ENCODE assay signal across 25 mouse cellular contexts in genomic region chr8:93221896-93222295, GRCm38 (mm10). TPM values are rescaled to one million over a fixed set of nuclear protein-coding genes. Genes with fewer than 3 reads are reported as not detected.
DNase-seq lines count a peak whose midpoint lies in the region; ATAC-seq and TF ChIP-seq lines count a peak whose summit lies in the region.
"Had no signal": no experiment of that assay in that cellular context is flagged by ENCODE, and none has a peak within 500 bp of the region (broad histone marks: within the 10 kb centered on the region; RNA-seq: fewer than 3 reads in every experiment).

No protein-coding gene starts in this region.

- no peaks in the 10 kb centered on the region for H3K9me3 ChIP-seq in kidney, embryonic 15.5 days (replicated peaks)
- H3K9me3 ChIP-seq: embryonic facial prominence, embryonic 13.5 days; embryonic facial prominence, embryonic 15.5 days; forebrain, embryonic 10.5 days; forebrain, embryonic 12.5 days had no signal

- H3K4me1 ChIP-seq in kidney, adult 2 months (ENCODE audit: control insufficient read depth, insufficient read depth, low read length) = peaks cover 3% of the 10 kb centered on the region; the same call in 1 of the 2 replicates
- H3K4me1 ChIP-seq in kidney, embryonic 15.5 days = no peaks in the 10 kb centered on the region
- H3K4me1 ChIP-seq: embryonic facial prominence, embryonic 13.5 days; embryonic facial prominence, embryonic 15.5 days; forebrain, embryonic 10.5 days; forebrain, embryonic 12.5 days had no signal

- H3K27ac ChIP-seq in kidney, adult 2 months (ENCODE audit: insufficient read depth, low read depth, low read length) = peak overlapping the region; percentile 72
- no peak overlapping the region for H3K27ac ChIP-seq in kidney, embryonic 15.5 days
- H3K27ac ChIP-seq: embryonic facial prominence, embryonic 13.5 days; embryonic facial prominence, embryonic 15.5 days; forebrain, embryonic 10.5 days; forebrain, embryonic 12.5 days had no signal

- ATAC-seq in kidney, embryonic 15.5 days (replicated peaks; ENCODE audit: low FRiP score) = no peak
- ATAC-seq: forebrain, embryonic 14.5 days had no signal

- TF ChIP-seq POLR2A in kidney, adult 2 months (IDR thresholded peaks at IDR 0.05; ENCODE audit: low read depth, low read length) = no peak

- no peak overlapping the region for H3K4me3 ChIP-seq in kidney, adult 2 months (ENCODE audit: insufficient read depth, low read depth, low read length)
- no peak overlapping the region for H3K4me3 ChIP-seq in kidney, embryonic 15.5 days (replicated peaks)
- H3K4me3 ChIP-seq: embryonic facial prominence, embryonic 13.5 days; embryonic facial prominence, embryonic 15.5 days; erythroblast, embryonic 14.5 days; forebrain, embryonic 10.5 days; forebrain, embryonic 12.5 days had no signal

- DNase-seq in kidney, adult 2 months = peak; percentile 64
- DNase-seq in kidney, adult 18-20 months = no peak
- peak; percentile 71 for DNase-seq in kidney, adult 9 months
- DNase-seq in kidney, postnatal 36 days = peak; percentile 41 to 44
- DNase-seq in kidney, postnatal 10 days = no peak
- DNase-seq: adrenal gland, adult 2 months; adrenal gland, postnatal 10 days; adrenal gland, postnatal 25 days; cerebellum, adult 11 months; cerebellum, adult 18-20 months; cerebellum, adult 8-10 months; cerebellum, adult 9-11 months; cerebellum, postnatal 14 days; cerebellum, postnatal 36 days; embryo, embryonic 11 days had no signal

- 32% methylated on average over 3 of the region's 3 CpGs for WGBS in kidney, adult 2 months
- WGBS in kidney, embryonic 15.5 days = 77% methylated on average over 3 of the region's 3 CpGs

- H3K4me2 ChIP-seq in kidney, embryonic 15.5 days = no peak overlapping the region
- H3K4me2 ChIP-seq: embryonic facial prominence, embryonic 13.5 days; embryonic facial prominence, embryonic 15.5 days; forebrain, embryonic 12.5 days had no signal

- no peaks in the 10 kb centered on the region for H3K36me3 ChIP-seq in kidney, adult 2 months (ENCODE audit: control insufficient read depth, insufficient read depth, low read length)
- H3K36me3 ChIP-seq in kidney, embryonic 15.5 days = no peaks in the 10 kb centered on the region
- H3K36me3 ChIP-seq: embryonic facial prominence, embryonic 13.5 days; embryonic facial prominence, embryonic 15.5 days; forebrain, embryonic 10.5 days; forebrain, embryonic 12.5 days had no signal

- H3K9ac ChIP-seq in kidney, embryonic 15.5 days = no peak overlapping the region
- H3K9ac ChIP-seq: embryonic facial prominence, embryonic 13.5 days; embryonic facial prominence, embryonic 15.5 days; forebrain, embryonic 12.5 days had no signal

- no peak for TF ChIP-seq CTCF in kidney, adult 2 months (conservative IDR thresholded peaks at IDR 0.05; ENCODE audit: insufficient read depth, insufficient read length, low read depth, low read length)

- no peaks in the 10 kb centered on the region for H3K27me3 ChIP-seq in kidney, adult 2 months (replicated peaks; ENCODE audit: control insufficient read depth, insufficient read depth, low read length)
- no peaks in the 10 kb centered on the region for H3K27me3 ChIP-seq in kidney, embryonic 15.5 days
- H3K27me3 ChIP-seq: embryonic facial prominence, embryonic 13.5 days; embryonic facial prominence, embryonic 15.5 days; forebrain, embryonic 12.5 days had no signal

RNA-seq across cellular contexts. Expression of gene Ces1e, which starts 7.5 kb away (rescaled TPM):
- polyA plus RNA-seq in kidney, adult 2 months (2012; rRNA removed) = 68.2 and 73.0 TPM in 2 replicates
- polyA plus RNA-seq in kidney, embryonic 15.5 days (2015; fragmentation: Nextera tagmentation; extraction: Ambion mirVana) = 0.14 and 0.17 TPM in 2 replicates
- polyA plus RNA-seq: adrenal gland, adult 2 months; brain, embryonic 14.5 days; C2C12; embryonic facial prominence, embryonic 11.5 days; embryonic facial prominence, embryonic 13.5 days; erythroblast, embryonic 14.5 days; forebrain, embryonic 10.5 days; forebrain, embryonic 12.5 days; forebrain, embryonic 14.5 days had no signal

RNA-seq across cellular contexts. Expression of gene Ces1d, which starts 24.3 kb away (rescaled TPM):
- 590 and 687 TPM in 2 replicates for polyA plus RNA-seq in kidney, adult 2 months (2012; rRNA removed)
- polyA plus RNA-seq in kidney, embryonic 15.5 days (2015; fragmentation: Nextera tagmentation; extraction: Ambion mirVana) = 0.36 and 0.48 TPM in 2 replicates
- polyA plus RNA-seq: brain, embryonic 14.5 days; C2C12; erythroblast, embryonic 14.5 days; forebrain, embryonic 14.5 days had no signal

RNA-seq across cellular contexts. Expression of gene Ces1f, which starts 57.7 kb away (rescaled TPM):
- 61.3 and 72.3 TPM in 2 replicates for polyA plus RNA-seq in kidney, adult 2 months (2012; rRNA removed)
- polyA plus RNA-seq in kidney, embryonic 15.5 days (2015; fragmentation: Nextera tagmentation; extraction: Ambion mirVana) = 0.17 TPM in 1 of 2 replicates, not detected in the other
- polyA plus RNA-seq: brain, embryonic 14.5 days; C2C12; embryonic facial prominence, embryonic 11.5 days; embryonic facial prominence, embryonic 13.5 days; embryonic facial prominence, embryonic 15.5 days; erythroblast, embryonic 14.5 days; forebrain, embryonic 10.5 days; forebrain, embryonic 12.5 days; forebrain, embryonic 14.5 days had no signal

Comparison
In these comparisons a context has a peak if more than half of its experiments do, and no peak if none do; other contexts are left out.
1. DNase-seq: peak in kidney, adult 2 months (single experiment), kidney, adult 9 months (single experiment) and kidney, postnatal 36 days (2 of 2); none in kidney, adult 18-20 months (single experiment) and kidney, postnatal 10 days (single experiment).
2. RNA of gene Ces1e, which starts 7.5 kb away (polyA plus RNA-seq): 68.2 to 73.0 TPM in kidney, adult 2 months; 0.14 to 0.17 TPM in kidney, embryonic 15.5 days; every median in the first group is over 10 times any median in the second.
3. RNA of gene Ces1d, which starts 24.3 kb away (polyA plus RNA-seq): 590 to 687 TPM in kidney, adult 2 months; 0.36 to 0.48 TPM in kidney, embryonic 15.5 days; every median in the first group is over 100 times any median in the second.
4. RNA of gene Ces1f, which starts 57.7 kb away (polyA plus RNA-seq): 61.3 to 72.3 TPM in kidney, adult 2 months; 0.17 TPM in kidney, embryonic 15.5 days; every median in the first group is over 10 times any median in the second.